Mouse (Mus musculus): ENCODE data around the gene Sri.

Sri gene

GRCm38 (mm10) chr5:8112246-8112645 is 66.4 kb downstream of the Sri start:
- no peak for DNase-seq

- no peak for DNase-seq
These were observed 70.8 kb downstream of the Sri start for GRCm38 (mm10) chr5:8116561-8117168.

Data from thymus, postnatal 14 days (tissue).